Mouse (Mus musculus) erythroblast, embryonic 14.5 days (primary cell): ENCODE measurements around the gene Syn3.

Experiments
- GATA1 ChIP-seq: IDR thresholded peaks from 2 replicates; pipeline ENCODE4 v1.6.1; 2012; ENCODE audit warnings: low read length, inconsistent platforms, mixed read lengths
- TAL1 ChIP-seq: IDR thresholded peaks from 3 replicates; pipeline ENCODE4 v1.6.1; 2012; ENCODE audit warnings: low read length, inconsistent platforms, mixed read lengths

- TF ChIP-seq GATA1 (no peak), TAL1 (no peak)
Observed at GRCm38 (mm10) chr10:86114431-86114848, 384.3 kb downstream of the Syn3 start.
